Mouse (Mus musculus) kidney, postnatal 0 days (tissue): ENCODE measurements around the gene 1600002K03Rik. TPM values are rescaled to one million over a fixed set of nuclear protein-coding genes. Genes with fewer than 3 reads are reported as not detected.
A peak's percentile ranks its signal among the peaks of the same experiment; 100 is the strongest.
"Not testable (repeated sequence)": the region's sequence is repeated elsewhere in the genome, so short reads cannot be mapped to it uniquely, and the experiment has no call there.

Experiments used
- ATAC-seq: fragments of 200-750 bp; cut with Nextera tagmentation; replicated peaks from 2 replicates; pipeline ENCODE4 v1.8.0; 2017; ENCODE audit warnings: low read depth, moderate number of reproducible peaks, moderate TSS enrichment, moderate library complexity; ENCODE audit not compliant: low FRiP score
- DNase-seq: peaks from one replicate; pipeline ENCODE4 v3.0.0-alpha.2; 2016; ENCODE audit warnings: low spot score
- H3K27ac ChIP-seq: fragments of 300-500 bp; sonication (generic); 2 replicates; pipeline ENCODE4 v1.5.1; 2014; ENCODE audit warnings: mild to moderate bottlenecking
- H3K27me3 ChIP-seq: fragments of 300-500 bp; sonication (generic); 2 replicates; pipeline ENCODE4 v1.6.1; 2014; ENCODE audit warnings: low read length, mixed read lengths; ENCODE audit not compliant: insufficient read depth
- H3K36me3 ChIP-seq: fragments of 300-500 bp; sonication (generic); 2 replicates; pipeline ENCODE4 v1.6.1; 2014; ENCODE audit warnings: low read length, mixed read lengths; ENCODE audit not compliant: insufficient read depth
- H3K4me1 ChIP-seq: fragments of 300-500 bp; sonication (generic); replicated peaks from 2 replicates; pipeline ENCODE4 v1.6.1; 2014; ENCODE audit warnings: antibody characterized with exemption, low read length, mixed read lengths; ENCODE audit not compliant: insufficient read depth
- H3K4me2 ChIP-seq: fragments of 300-500 bp; sonication (generic); 2 replicates; pipeline ENCODE4 v1.6.1; 2014; ENCODE audit warnings: mild to moderate bottlenecking, low read length, moderate library complexity, mixed read lengths
- H3K4me3 ChIP-seq: fragments of 300-500 bp; sonication (generic); replicated peaks from 2 replicates; pipeline ENCODE4 v1.5.1; 2014; ENCODE audit warnings: low read depth, low read length
- H3K9ac ChIP-seq: fragments of 300-500 bp; sonication (generic); 2 replicates; pipeline ENCODE4 v1.6.1; 2014; ENCODE audit warnings: low read depth, low read length
- H3K9me3 ChIP-seq: fragments of 300-500 bp; sonication (generic); replicated peaks from 2 replicates; pipeline ENCODE4 v1.6.1; 2016; ENCODE audit warnings: low read length, inconsistent platforms, mixed read lengths
- CTCF ChIP-seq: IDR thresholded peaks from 2 replicates; pipeline ENCODE4 v1.5.1; 2016; ENCODE audit warnings: antibody characterized with exemption, low read depth, mild to moderate bottlenecking, moderate library complexity
- WGBS: fragments of 180-500 bp; shearing (Covaris S2); extraction: QIAGEN DNeasy Blood & Tissue Kit; methylation state at CpG from one replicate; pipeline ENCODE4 v1.1.7; 2014; 5-methylcytosine and 5-hydroxymethylcytosine counted together
- polyA plus RNA-seq: library from polyadenylated mRNA; unstranded; fragments of >200 nt; fragmentation: Nextera tagmentation; extraction: Ambion mirVana; gene quantifications from 2 replicates; pipeline ENCODE4 v1.2.1, GENCODE M21; 2015

Gene 1600002K03Rik
- polyA plus RNA-seq, 1 experiment from 2014 or later, result 11.0 TPM

- Histone ChIP-seq H3K27me3 (no peaks in the 10 kb centered on the region), H3K27ac (peak overlapping the region; percentile 65; the same call in 1 of the 2 replicates), H3K4me1 (peaks cover 57% of the 10 kb centered on the region), H3K9ac (no peak overlapping the region), H3K36me3 (no peaks in the 10 kb centered on the region), H3K4me2 (0 out of 2 replicates have a peak overlapping the region, but pooled peaks have one; percentile 93), H3K4me3 (no peak overlapping the region), H3K9me3 (no peaks in the 10 kb centered on the region)
- peak; percentile 45 for DNase-seq
- TF ChIP-seq CTCF, result no peak
- WGBS, result 70% methylated on average over 8 of the region's 8 CpGs
- ATAC-seq, result no peak
Observed at GRCm38 (mm10) chr10:80163721-80164120, 9.0 kb upstream of the 1600002K03Rik start.

GRCm38 (mm10) chr10:80164161-80164997, 8.4 kb upstream of the 1600002K03Rik start:
- peak overlapping the region; percentile 53 for H3K9ac ChIP-seq
- WGBS, result 8% methylated on average over 44 of the region's 44 CpGs
- peak overlapping the region; percentile 93 for H3K4me2 ChIP-seq
- no peaks in the 10 kb centered on the region for H3K9me3 ChIP-seq
- DNase-seq (no peak), ATAC-seq (no peak; the same call in 1 of the 2 replicates)
- peaks cover 57% of the 10 kb centered on the region for H3K4me1 ChIP-seq
- no peaks in the 10 kb centered on the region for H3K27me3 ChIP-seq
- H3K27ac ChIP-seq, result peak overlapping the region; percentile 65
- H3K4me3 ChIP-seq, result peak overlapping the region; percentile 33
- TF ChIP-seq CTCF, result no peak
- H3K36me3 ChIP-seq, result 0 out of 2 replicates have a peak, but pooled peaks cover 2% of the 10 kb centered on the region

GRCm38 (mm10) chr10:80164998-80165344, 7.8 kb upstream of the 1600002K03Rik start:
- Histone ChIP-seq H3K27me3 (no peaks in the 10 kb centered on the region), H3K9me3 (no peaks in the 10 kb centered on the region), H3K4me1 (peaks cover 56% of the 10 kb centered on the region), H3K4me2 (peak overlapping the region; percentile 93), H3K36me3 (peaks cover 8% of the 10 kb centered on the region), H3K4me3 (peak overlapping the region; percentile 33), H3K27ac (peak overlapping the region; percentile 65), H3K9ac (peak overlapping the region; percentile 53)
- peak; percentile 97 for DNase-seq
- peak; percentile 3 for ATAC-seq
- WGBS, result under 1% methylated on average over 17 of the region's 17 CpGs
- TF ChIP-seq CTCF, result peak; percentile 100

- peak within 1 kb of the TSS; percentile 93 for H3K4me2 ChIP-seq
- DNase-seq, result peak; percentile 64
- H3K36me3 ChIP-seq, result peaks cover 13% of the 10 kb centered on the region
- peaks cover 51% of the 10 kb centered on the region for H3K4me1 ChIP-seq
- peak within 1 kb of the TSS; percentile 53 for H3K9ac ChIP-seq
- no peaks in the 10 kb centered on the region for H3K27me3 ChIP-seq
- H3K9me3 ChIP-seq, result no peaks in the 10 kb centered on the region
- H3K4me3 ChIP-seq, result peak within 1 kb of the TSS; percentile 33
- no peak for TF ChIP-seq CTCF
- peak within 1 kb of the TSS; percentile 79 for H3K27ac ChIP-seq
- 15% methylated on average over 20 of the region's 20 CpGs for WGBS
- ATAC-seq, result no peak
Observed at GRCm38 (mm10) chr10:80165392-80166128, 7.2 kb upstream of the 1600002K03Rik start, which contains the start of gene Cirbp. Gene Cirbp (plus strand): TSS chr10:80165985.

- H3K4me3 ChIP-seq, H3K9me3 ChIP-seq, H3K27me3 ChIP-seq, DNase-seq, H3K9ac ChIP-seq, H3K4me2 ChIP-seq, ATAC-seq: not testable (repeated sequence)
- peaks cover 45% of the 10 kb centered on the region for H3K4me1 ChIP-seq
- H3K27ac ChIP-seq, result peak overlapping the region; percentile 31; the same call in 1 of the 2 replicates
- H3K36me3 ChIP-seq, result peaks cover 19% of the 10 kb centered on the region
- 84% methylated on average over 4 of the region's 4 CpGs for WGBS
Observed at GRCm38 (mm10) chr10:80166136-80166535, 6.6 kb upstream of the 1600002K03Rik start.

GRCm38 (mm10) chr10:80167460-80168037, 5.2 kb upstream of the 1600002K03Rik start:
- no peak for TF ChIP-seq CTCF
- Histone ChIP-seq H3K9ac (peak overlapping the region; percentile 100), H3K4me2 (peak overlapping the region; percentile 70), H3K9me3 (no peaks in the 10 kb centered on the region), H3K27ac (peak overlapping the region; percentile 100), H3K27me3 (no peaks in the 10 kb centered on the region), H3K4me1 (peaks cover 42% of the 10 kb centered on the region), H3K4me3 (peak overlapping the region; percentile 96), H3K36me3 (peaks cover 29% of the 10 kb centered on the region)
- WGBS, result under 1% methylated on average over 55 of the region's 55 CpGs
- DNase-seq (peak; percentile 99), ATAC-seq (peak; percentile 86)
